Mouse (Mus musculus) thymus, adult 18-20 months (tissue): ENCODE data around the gene Endou.

ENCODE experiments used
- DNase-seq, 2 experiments: peaks; one replicate each; pipeline ENCODE4 v3.0.0; 2022; ENCODE audit warnings: mixed read lengths in 2 of 2

Endou gene

GRCm38 (mm10) chr15:97731111-97731510, at the start of gene Endou:
Gene Endou (minus strand): TSS chr15:97731339.
- peak; percentile 63 to 79 for DNase-seq

GRCm38 (mm10) chr15:97780611-97781031, 49.5 kb upstream of the Endou start:
- DNase-seq: no peak

- DNase-seq: no peak
Measured at GRCm38 (mm10) chr15:97779576-97779975, 48.4 kb upstream of the Endou start.

- DNase-seq: no peak
Measured at GRCm38 (mm10) chr15:97778311-97779098, 47.4 kb upstream of the Endou start, which contains the start of gene Slc48a1. Gene Slc48a1 (plus strand): TSS chr15:97778520.

- no peak for DNase-seq
Measured at GRCm38 (mm10) chr15:97776919-97777318, 45.8 kb upstream of the Endou start.

GRCm38 (mm10) chr15:97776514-97776913, 45.4 kb upstream of the Endou start:
- DNase-seq: peak in 1 of 2 experiments; percentile 57

- DNase-seq: no peak
Measured at GRCm38 (mm10) chr15:97773961-97774370, 42.8 kb upstream of the Endou start.

- no peak for DNase-seq
Measured at GRCm38 (mm10) chr15:97773108-97773507, 42.0 kb upstream of the Endou start.

GRCm38 (mm10) chr15:97770280-97770679, 39.1 kb upstream of the Endou start:
- no peak for DNase-seq

- DNase-seq: no peak
Measured at GRCm38 (mm10) chr15:97768192-97768591, 37.1 kb upstream of the Endou start.

GRCm38 (mm10) chr15:97767280-97768186, 36.4 kb upstream of the Endou start, which contains the start of gene Rapgef3:
Gene Rapgef3 (minus strand): TSS chr15:97767972.
- peak; percentile 83 to 88 for DNase-seq

- no peak for DNase-seq
Measured at GRCm38 (mm10) chr15:97766594-97767279, 35.6 kb upstream of the Endou start.

- no peak for DNase-seq
Measured at GRCm38 (mm10) chr15:97766194-97766593, 35.1 kb upstream of the Endou start.

- DNase-seq: no peak
Measured at GRCm38 (mm10) chr15:97765090-97765794, 34.1 kb upstream of the Endou start.

- no peak for DNase-seq
Measured at GRCm38 (mm10) chr15:97764532-97764931, 33.4 kb upstream of the Endou start.

GRCm38 (mm10) chr15:97763256-97764049, 32.3 kb upstream of the Endou start:
- DNase-seq: no peak

GRCm38 (mm10) chr15:97762733-97763132, 31.6 kb upstream of the Endou start:
- no peak for DNase-seq

GRCm38 (mm10) chr15:97761438-97761837, 30.3 kb upstream of the Endou start:
- no peak for DNase-seq

- no peak for DNase-seq
Measured at GRCm38 (mm10) chr15:97760952-97761351, 29.8 kb upstream of the Endou start.

GRCm38 (mm10) chr15:97760006-97760405, 28.9 kb upstream of the Endou start:
- no peak for DNase-seq

- DNase-seq: no peak
Measured at GRCm38 (mm10) chr15:97755361-97755760, 24.2 kb upstream of the Endou start.
